Mouse (Mus musculus) CH12F3 (cell line): ENCODE results near the gene Casp9.
"Not testable (repeated sequence)": the region's sequence is repeated elsewhere in the genome, so short reads cannot be mapped to it uniquely, and the experiment has no call there.

Experiments
- in situ Hi-C: fragments of 300-500 bp; cut with MboI; formaldehyde crosslinking; loops from 2 replicates; pipeline ENCODE4 v1.14.3; 2020; ENCODE audit warnings: low sequenced_read_pairs

The Casp9 gene

GRCm38 (mm10) chr4:141793282-141794151 lies at the start of gene Casp9:
Casp9 (plus strand) TSS chr4:141793612.
- in situ Hi-C loops: no loop called here

- in situ Hi-C loops: no loop called here
Measured at GRCm38 (mm10) chr4:141746578-141747346, 46.6 kb upstream of the Casp9 start, which contains the start of gene Agmat. Agmat (plus strand) TSS chr4:141746672.

GRCm38 (mm10) chr4:141749557-141749956 lies 43.9 kb upstream of the Casp9 start:
- in situ Hi-C loops: no loop called here

GRCm38 (mm10) chr4:141750826-141751225 lies 42.6 kb upstream of the Casp9 start:
- in situ Hi-C loops: no loop called here

GRCm38 (mm10) chr4:141751419-141752075 lies 41.9 kb upstream of the Casp9 start:
- in situ Hi-C loops: no loop called here

DNA sequence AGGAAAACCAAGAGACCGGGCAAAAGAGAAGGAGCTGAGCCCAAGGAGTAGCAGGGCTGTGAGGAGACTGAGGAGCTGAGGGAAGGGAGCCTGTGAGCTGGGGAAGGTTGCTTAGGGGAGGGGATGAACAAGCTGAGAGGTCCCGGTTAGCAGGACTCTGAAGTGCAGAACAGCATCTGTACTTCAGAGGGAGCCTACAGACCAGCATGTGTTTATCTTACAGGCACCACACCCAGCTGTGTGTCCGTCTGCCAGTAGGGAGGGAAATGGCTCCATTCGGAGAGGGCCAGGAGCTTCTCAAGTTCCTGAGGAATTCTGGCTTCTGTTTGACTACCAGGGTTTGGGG lies 41.4 kb upstream of the Casp9 start:
- in situ Hi-C loops: no loop called here

DNA sequence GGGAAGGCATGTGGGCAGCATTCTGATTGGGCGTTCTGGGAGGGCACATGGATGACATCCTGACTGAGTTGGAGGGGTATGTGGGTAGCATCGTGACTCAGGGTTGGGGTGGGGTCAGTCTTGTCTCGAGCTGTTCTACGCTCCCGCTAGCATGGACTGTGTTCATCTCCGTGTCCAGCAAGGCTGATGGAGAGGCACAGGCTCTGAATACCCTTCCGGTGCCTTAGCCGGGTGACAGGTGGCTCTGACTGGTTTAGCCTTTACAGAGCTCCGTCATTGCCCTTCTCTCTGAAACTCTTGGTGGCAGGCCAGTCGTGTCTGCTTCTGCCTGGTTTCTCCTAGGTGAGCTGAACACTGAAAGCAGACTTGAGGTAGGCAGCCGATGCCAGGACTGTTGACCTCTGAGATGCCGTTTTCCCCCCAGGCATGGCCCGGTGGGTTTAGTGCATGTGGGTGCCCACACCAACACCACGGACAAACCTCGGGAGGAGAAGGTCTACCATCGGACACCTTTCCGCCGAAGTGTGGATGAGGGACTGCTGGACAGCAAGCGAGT lies 38.0 kb upstream of the Casp9 start:
- in situ Hi-C loops: no loop called here

DNA sequence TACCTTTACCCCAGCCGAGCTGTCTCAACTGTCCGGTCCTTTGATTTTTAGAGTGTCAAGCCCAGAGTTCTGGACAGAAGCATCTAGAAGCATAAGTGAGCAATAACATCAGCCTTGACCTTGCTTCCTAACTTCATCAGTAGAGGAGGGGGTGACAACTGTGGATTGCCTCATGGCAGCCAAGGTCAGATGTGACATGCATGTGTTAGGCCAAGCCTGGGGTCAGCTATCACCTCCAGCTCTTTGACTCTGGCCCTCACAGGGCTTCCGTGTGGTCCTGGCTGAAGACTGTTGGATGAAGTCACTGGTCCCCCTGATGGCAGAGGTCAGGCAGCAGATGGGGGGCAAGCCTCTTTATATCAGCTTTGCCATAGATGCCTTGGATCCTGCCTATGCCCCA lies 36.3 kb upstream of the Casp9 start:
- in situ Hi-C loops: no loop called here

DNA sequence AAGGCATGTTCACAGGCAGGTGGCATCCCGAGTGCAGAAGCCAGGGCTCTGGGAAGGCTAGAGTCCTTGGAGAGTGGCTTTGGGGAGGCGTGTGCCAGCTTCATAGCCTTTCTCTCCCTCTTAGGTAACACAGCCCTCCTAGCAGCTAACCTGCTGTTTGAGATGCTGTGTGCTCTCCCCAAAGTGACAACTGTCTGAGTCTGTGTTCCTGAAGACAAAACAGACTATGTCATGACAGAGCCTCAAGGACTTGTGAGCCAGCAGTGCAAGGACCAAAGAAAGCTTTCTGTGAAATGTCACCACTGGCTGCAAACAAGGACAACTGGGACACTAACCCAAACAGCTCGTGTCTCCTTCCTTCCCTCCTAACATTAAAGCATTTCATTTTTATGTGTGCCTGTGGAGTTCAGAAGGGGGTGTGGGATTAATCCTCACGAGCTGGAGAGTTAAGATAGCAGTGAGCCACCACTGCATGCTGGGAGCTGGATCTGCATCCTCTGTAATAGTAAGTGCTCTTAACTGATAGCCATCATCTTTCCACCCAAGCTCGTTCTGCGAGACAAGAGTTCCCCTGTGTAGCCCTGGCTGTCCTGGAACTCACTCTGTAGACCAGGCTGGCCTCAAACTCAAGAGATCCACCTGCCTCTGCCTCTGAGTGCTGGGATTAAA lies 34.4 kb upstream of the Casp9 start:
- in situ Hi-C loops: no loop called here

DNA sequence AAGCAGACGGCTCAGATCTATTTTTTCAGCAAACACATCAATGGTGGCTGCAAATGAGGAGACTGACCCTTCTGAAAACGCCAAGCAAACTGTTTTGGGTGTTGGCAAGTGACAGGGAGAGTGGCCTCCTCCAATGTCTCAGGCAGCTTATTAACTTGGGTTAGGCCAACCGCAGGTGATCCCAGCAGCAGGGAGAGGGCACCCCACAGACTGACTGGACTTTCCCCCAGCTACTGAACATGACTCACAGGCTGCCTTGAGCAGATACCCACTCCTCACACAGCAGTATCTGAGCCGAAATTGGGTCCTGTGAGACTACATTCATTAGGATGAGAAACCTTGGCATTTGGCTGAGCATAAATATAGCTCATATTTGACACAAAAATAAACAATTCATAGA lies 32.5 kb upstream of the Casp9 start:
- in situ Hi-C loops: no loop called here

DNA sequence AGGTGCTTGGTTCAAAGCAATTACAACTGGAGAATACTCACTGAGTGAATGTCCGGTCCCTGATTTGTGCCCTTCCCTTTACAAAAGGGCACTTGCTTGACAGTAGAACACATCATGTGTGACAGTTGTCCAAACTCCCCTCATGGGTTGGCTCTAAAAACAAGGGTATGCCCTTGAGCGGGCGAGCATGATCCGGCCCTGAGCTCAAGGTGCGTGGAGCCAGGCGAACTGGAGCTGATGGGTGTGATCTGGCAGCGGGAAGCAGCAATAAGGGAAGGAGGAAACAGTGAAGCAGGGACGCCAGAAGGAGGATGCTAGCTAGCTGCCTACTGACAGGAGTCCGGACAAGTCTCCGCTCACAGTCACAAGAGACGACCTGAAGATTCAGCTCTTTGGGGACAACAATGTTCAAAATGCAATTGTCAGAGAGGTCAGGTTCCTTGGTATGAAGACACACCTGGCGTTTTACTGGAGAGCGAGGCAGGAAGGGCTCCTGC lies 31.3 kb upstream of the Casp9 start:
- in situ Hi-C loops: no loop called here

GRCm38 (mm10) chr4:141763476-141763875 lies 29.9 kb upstream of the Casp9 start:
- in situ Hi-C loops: no loop called here

DNA sequence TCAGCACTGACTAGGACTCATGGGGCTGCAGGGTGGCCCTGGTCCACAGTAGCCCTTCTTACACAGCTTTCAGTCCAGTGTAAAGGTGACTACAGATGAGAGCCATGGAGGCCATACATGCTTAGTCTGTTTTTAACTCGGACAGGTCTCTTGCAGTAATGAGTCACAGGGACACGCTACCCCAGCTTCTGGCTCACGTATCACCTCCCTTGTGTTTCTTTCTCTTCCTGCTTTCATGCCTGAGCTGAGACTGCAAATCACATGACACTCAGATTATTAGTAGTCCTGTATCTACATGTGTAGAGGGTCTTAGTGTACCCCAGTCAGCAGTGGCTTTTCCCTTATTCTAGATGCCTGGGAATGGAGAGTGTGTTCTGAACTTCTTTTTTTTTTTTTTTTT lies 28.4 kb upstream of the Casp9 start:
- in situ Hi-C loops: no loop called here

- in situ Hi-C loops: no loop called here
Measured at GRCm38 (mm10) chr4:141766316-141766667, 27.1 kb upstream of the Casp9 start.

DNA sequence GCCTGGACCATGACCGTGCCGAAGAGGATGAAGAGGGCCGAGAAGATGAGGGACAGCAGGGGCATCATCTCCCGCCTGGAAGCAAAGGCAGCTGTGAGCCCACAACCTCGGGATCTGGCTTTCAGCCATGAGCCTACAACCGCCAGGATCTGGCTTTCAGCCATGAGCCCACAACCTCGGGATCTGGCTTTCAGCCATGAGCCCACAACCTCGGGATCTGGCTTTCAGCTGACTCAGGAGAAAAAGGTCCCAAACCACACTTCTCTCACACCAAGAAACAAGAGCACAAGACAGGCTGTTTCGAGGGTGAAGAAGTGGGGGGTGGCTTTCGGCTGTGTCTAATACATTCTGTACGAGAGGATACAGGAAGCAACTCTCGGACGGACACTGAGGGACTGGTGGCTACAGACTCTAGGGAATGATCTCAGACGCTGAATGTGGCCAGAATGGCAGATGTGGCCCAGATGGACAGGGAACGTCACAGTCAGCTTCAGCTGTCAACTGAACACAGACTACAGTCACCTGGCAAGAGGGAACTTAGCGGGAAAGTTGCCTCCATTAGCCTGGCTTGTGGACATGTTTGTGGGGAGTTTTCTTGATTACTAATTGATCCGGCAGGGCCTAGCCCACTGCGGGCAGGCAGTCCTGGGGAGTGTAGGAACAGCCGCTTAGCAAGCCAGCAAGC lies 26.6 kb upstream of the Casp9 start:
- in situ Hi-C loops: no loop called here

GRCm38 (mm10) chr4:141767353-141768036 lies 25.9 kb upstream of the Casp9 start:
- in situ Hi-C loops: no loop called here

GRCm38 (mm10) chr4:141769501-141770160 lies 23.8 kb upstream of the Casp9 start:
- in situ Hi-C loops: no loop called here

DNA sequence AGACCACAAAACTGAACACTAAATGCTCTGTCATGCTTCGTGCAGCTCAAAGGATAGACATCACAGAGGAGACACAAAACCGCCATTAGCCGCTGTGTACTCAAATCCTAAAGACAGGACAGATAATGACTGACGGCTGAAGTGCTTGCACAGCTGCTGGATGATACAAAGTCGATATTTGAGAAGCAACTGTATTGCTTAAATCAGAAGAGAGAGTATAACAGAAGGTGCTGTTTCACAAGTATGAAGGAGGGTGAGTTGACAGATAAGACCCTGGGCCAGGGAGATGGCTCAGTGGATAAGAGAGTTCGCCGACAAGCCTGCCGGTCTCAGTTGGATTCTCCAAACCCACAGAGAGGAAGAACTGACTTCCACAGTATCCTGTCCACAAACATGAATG lies 21.6 kb upstream of the Casp9 start:
- in situ Hi-C loops: no loop called here

- in situ Hi-C loops: not testable (repeated sequence)
Measured at GRCm38 (mm10) chr4:141773019-141773418, 20.4 kb upstream of the Casp9 start.
